In the genomic region with DNA sequence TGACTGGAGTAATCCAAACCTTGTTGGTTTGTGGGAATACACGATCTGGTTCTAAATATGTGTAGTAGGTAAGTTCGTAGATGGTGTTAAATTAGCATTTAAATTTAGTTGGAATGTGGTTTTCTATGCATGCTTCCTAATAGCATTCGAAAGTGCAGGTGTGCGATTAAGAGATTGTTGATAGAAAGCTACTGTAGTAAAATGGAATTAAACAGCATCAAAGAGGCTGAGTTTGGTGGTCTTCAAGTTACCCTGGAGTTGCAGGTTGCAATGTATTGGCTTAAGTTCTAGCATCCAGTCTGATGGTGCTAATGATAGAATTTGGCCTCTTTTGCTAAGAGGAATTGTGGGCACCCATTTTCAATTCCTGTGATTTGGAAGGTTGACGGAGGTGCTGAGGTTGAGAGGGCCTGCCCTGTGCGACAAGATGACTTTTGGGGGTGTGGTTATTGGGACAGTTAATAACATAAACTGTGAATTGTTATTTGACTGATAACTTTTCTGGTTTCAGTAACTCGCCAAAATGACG, we compare ENCODE assay signal across 8 mouse cellular contexts. TPM values are rescaled to one million over a fixed set of nuclear protein-coding genes. Genes with fewer than 3 reads are reported as not detected.
A peak's percentile ranks its signal among the peaks of the same experiment; 100 is the strongest.
DNase-seq lines count a peak whose midpoint lies in the region; ATAC-seq and TF ChIP-seq lines count a peak whose summit lies in the region.

No protein-coding gene starts in this region.

- no peak for ATAC-seq in heart, embryonic 13.5 days (ENCODE audit: extremely low read depth, insufficient number of reproducible peaks, low FRiP score, low TSS enrichment)
- no peak for ATAC-seq in forebrain, embryonic 16.5 days
- ATAC-seq in liver, embryonic 16.5 days (ENCODE audit: low read depth) = no peak
- no peak for ATAC-seq in monocyte, adult 5-6 weeks (replicated peaks; ENCODE audit: insufficient number of reproducible peaks, low FRiP score, low TSS enrichment, poor library complexity, severe bottlenecking)

- TF ChIP-seq CTCF in ES-Bruce4 (IDR thresholded peaks at IDR 0.05; ENCODE audit: low read depth, low read length) = no peak

- peak overlapping the region; percentile 95 for H3K4me3 ChIP-seq in heart, embryonic 13.5 days
- peak overlapping the region; percentile 98 for H3K4me3 ChIP-seq in ES-Bruce4 (ENCODE audit: low read depth, low read length)
- H3K4me3 ChIP-seq in forebrain, embryonic 16.5 days (replicated peaks; ENCODE audit: low read length) = peak overlapping the region; percentile 72
- peak overlapping the region; percentile 92 for H3K4me3 ChIP-seq in liver, embryonic 16.5 days (ENCODE audit: low read depth, low read length)

- WGBS in heart, embryonic 13.5 days = 14% methylated on average over 8 of the region's 8 CpGs
- 17% methylated on average over 8 of the region's 8 CpGs for WGBS in forebrain, embryonic 16.5 days
- WGBS in liver, embryonic 16.5 days (ENCODE audit: insufficient replicate concordance) = 4% methylated on average over 8 of the region's 8 CpGs

- H3K27me3 ChIP-seq in heart, embryonic 13.5 days (replicated peaks) = no peaks in the 10 kb centered on the region
- H3K27me3 ChIP-seq in ES-Bruce4 (ENCODE audit: control insufficient read depth, insufficient read depth, low read length, poor library complexity, severe bottlenecking) = no peaks in the 10 kb centered on the region
- H3K27me3 ChIP-seq in forebrain, embryonic 16.5 days (replicated peaks; ENCODE audit: control insufficient read depth, insufficient read depth, low read length) = no peaks in the 10 kb centered on the region
- no peaks in the 10 kb centered on the region for H3K27me3 ChIP-seq in liver, embryonic 16.5 days (ENCODE audit: control insufficient read depth, insufficient read depth, low read depth, low read length)

- peaks cover 47% of the 10 kb centered on the region for H3K36me3 ChIP-seq in heart, embryonic 13.5 days
- H3K36me3 ChIP-seq in ES-Bruce4 (ENCODE audit: control insufficient read depth, insufficient read depth, low read length, poor library complexity, severe bottlenecking) = peaks cover 46% of the 10 kb centered on the region
- peaks cover 21% of the 10 kb centered on the region for H3K36me3 ChIP-seq in forebrain, embryonic 16.5 days (ENCODE audit: control insufficient read depth, insufficient read depth)
- peaks cover 42% of the 10 kb centered on the region for H3K36me3 ChIP-seq in liver, embryonic 16.5 days (ENCODE audit: control insufficient read depth, insufficient read depth)

- H3K9me3 ChIP-seq in heart, embryonic 13.5 days = no peaks in the 10 kb centered on the region
- H3K9me3 ChIP-seq in ES-Bruce4 (replicated peaks; ENCODE audit: control insufficient read depth, insufficient read depth, low read length, poor library complexity, severe bottlenecking) = no peaks in the 10 kb centered on the region
- no peaks in the 10 kb centered on the region for H3K9me3 ChIP-seq in forebrain, embryonic 16.5 days (ENCODE audit: control insufficient read depth, low read length)
- H3K9me3 ChIP-seq in liver, embryonic 16.5 days (replicated peaks; ENCODE audit: control insufficient read depth, low read length) = no peaks in the 10 kb centered on the region

- no peak for TF ChIP-seq POLR2A in ES-Bruce4 (IDR thresholded peaks at IDR 0.05; ENCODE audit: insufficient read depth, low read length)

- no peak for DNase-seq in heart, postnatal 14 days
- DNase-seq in B cell, adult 2 months = no peak
- DNase-seq in urinary bladder, postnatal 36 days (ENCODE audit: low spot score in 2 of 2) = no peak

- peaks cover 22% of the 10 kb centered on the region for H3K4me1 ChIP-seq in heart, embryonic 13.5 days
- H3K4me1 ChIP-seq in ES-Bruce4 (ENCODE audit: control insufficient read depth, insufficient read depth, low read length) = no peaks in the 10 kb centered on the region
- peaks cover 18% of the 10 kb centered on the region for H3K4me1 ChIP-seq in forebrain, embryonic 16.5 days (replicated peaks; ENCODE audit: control insufficient read depth, insufficient read depth, low read length)
- peaks cover 28% of the 10 kb centered on the region for H3K4me1 ChIP-seq in liver, embryonic 16.5 days (ENCODE audit: control insufficient read depth, low read depth, low read length)

- H3K27ac ChIP-seq in heart, embryonic 13.5 days (replicated peaks) = no peak overlapping the region; the same call in 1 of the 2 replicates
- peak overlapping the region; percentile 83 for H3K27ac ChIP-seq in ES-Bruce4 (ENCODE audit: insufficient read depth, low read length)
- H3K27ac ChIP-seq in forebrain, embryonic 16.5 days (ENCODE audit: low read length) = no peak overlapping the region; the same call in 1 of the 2 replicates
- H3K27ac ChIP-seq in liver, embryonic 16.5 days (ENCODE audit: low read length) = peak overlapping the region; percentile 92

- intact Hi-C loops in heart, postnatal 14 days (cut with DNase I) = loop anchor here (2.0 to 5.0 kb wide), 2 partner anchors 39 to 126 kb away; partner anchors contain the start of gene Usp12

- no peak for TF ChIP-seq EP300 in ES-Bruce4 (IDR thresholded peaks at IDR 0.05; ENCODE audit: insufficient read depth, low read depth, low read length)

- H3K4me2 ChIP-seq in heart, embryonic 13.5 days = peak overlapping the region; percentile 75
- H3K4me2 ChIP-seq in forebrain, embryonic 16.5 days (ENCODE audit: low read length) = peak overlapping the region; percentile 68
- H3K4me2 ChIP-seq in liver, embryonic 16.5 days (ENCODE audit: low read depth, low read length) = peak overlapping the region; percentile 87

- H3K9ac ChIP-seq in heart, embryonic 13.5 days = peak overlapping the region; percentile 94
- peak overlapping the region; percentile 99 for H3K9ac ChIP-seq in ES-Bruce4 (ENCODE audit: low read depth, poor library complexity, severe bottlenecking)
- H3K9ac ChIP-seq in forebrain, embryonic 16.5 days (replicated peaks; ENCODE audit: low read depth, low read length) = peak overlapping the region; percentile 87
- H3K9ac ChIP-seq in liver, embryonic 16.5 days (ENCODE audit: low read depth, low read length) = peak overlapping the region; percentile 94

RNA-seq across cellular contexts. Expression of gene Rpl21, which starts 1.0 kb away (rescaled TPM):
- polyA plus RNA-seq in heart, embryonic 13.5 days (2015; fragmentation: Nextera tagmentation; extraction: Ambion mirVana) = 348 and 372 TPM in 2 replicates
- 100 to 1,000 TPM; 122 to 126 TPM for total RNA-seq in heart, postnatal 14 days (2021)
- 77.5 and 85.8 TPM in 2 replicates for polyA plus RNA-seq in ES-Bruce4 (2011; ENCODE audit: insufficient read depth, insufficient read length, low read depth, missing spikeins)
- 320 and 325 TPM in 2 replicates for polyA plus RNA-seq in forebrain, embryonic 16.5 days (2015; fragmentation: Nextera tagmentation; extraction: Ambion mirVana)
- polyA plus RNA-seq in liver, embryonic 16.5 days (2015; fragmentation: Nextera tagmentation; extraction: Ambion mirVana) = 251 and 280 TPM in 2 replicates
- 1,238 to 1,537 TPM (median 1,512 TPM) in 3 replicates for total RNA-seq in monocyte, adult 5-6 weeks (2017)

RNA-seq across cellular contexts. Expression of gene Rasl11a, which starts 11.1 kb away (rescaled TPM):
- polyA plus RNA-seq in heart, embryonic 13.5 days (2015; fragmentation: Nextera tagmentation; extraction: Ambion mirVana) = 8.1 and 10.7 TPM in 2 replicates
- total RNA-seq in heart, postnatal 14 days (2021) = 1 to 10 TPM; 4.4 to 5.8 TPM
- polyA plus RNA-seq in ES-Bruce4 (2011; ENCODE audit: insufficient read depth, insufficient read length, low read depth, missing spikeins) = 3.2 and 3.8 TPM in 2 replicates
- 11.0 and 11.4 TPM in 2 replicates for polyA plus RNA-seq in forebrain, embryonic 16.5 days (2015; fragmentation: Nextera tagmentation; extraction: Ambion mirVana)
- polyA plus RNA-seq in liver, embryonic 16.5 days (2015; fragmentation: Nextera tagmentation; extraction: Ambion mirVana) = 2.6 and 2.7 TPM in 2 replicates
- not detected in 3 replicates for total RNA-seq in monocyte, adult 5-6 weeks (2017)

RNA-seq across cellular contexts. Expression of gene Usp12, which starts 38.9 kb away (rescaled TPM):
- 11.0 and 11.1 TPM in 2 replicates for polyA plus RNA-seq in heart, embryonic 13.5 days (2015; fragmentation: Nextera tagmentation; extraction: Ambion mirVana)
- total RNA-seq in heart, postnatal 14 days (2021) = 10 to 100 TPM; 17.6 to 18.6 TPM
- polyA plus RNA-seq in ES-Bruce4 (2011; ENCODE audit: insufficient read depth, insufficient read length, low read depth, missing spikeins) = 45.5 and 57.2 TPM in 2 replicates
- 16.9 and 17.5 TPM in 2 replicates for polyA plus RNA-seq in forebrain, embryonic 16.5 days (2015; fragmentation: Nextera tagmentation; extraction: Ambion mirVana)
- polyA plus RNA-seq in liver, embryonic 16.5 days (2015; fragmentation: Nextera tagmentation; extraction: Ambion mirVana) = 7.8 and 8.1 TPM in 2 replicates
- 79.2 to 105 TPM (median 81.8 TPM) in 3 replicates for total RNA-seq in monocyte, adult 5-6 weeks (2017)

Comparison
In these comparisons a context has a peak if more than half of its experiments do, and no peak if none do; other contexts are left out.
1. H3K27ac ChIP-seq: peak in ES-Bruce4 (single experiment) and liver, embryonic 16.5 days (single experiment); none in heart, embryonic 13.5 days (single experiment) and forebrain, embryonic 16.5 days (single experiment).
2. Peak in every context shown above with its lines, with median percentiles within 50 percentile points of each other: H3K4me2 ChIP-seq, H3K4me3 ChIP-seq and H3K9ac ChIP-seq.